Mouse (Mus musculus): ENCODE measurements at regions not wholly inside any gene's neighbourhood (a gene's known extent, or its start where the extent isn't known, plus 50 kb on each side); places are given as distances from the start of the nearest gene placed in this dataset.
A peak's percentile ranks its signal among the peaks of the same experiment; 100 is the strongest.

- DNase-seq = no peak
Observed at GRCm38 (mm10) chr15:52095629-52096190, 1789.0 kb upstream of the Gm7489 start.

- no peak for DNase-seq
Observed at GRCm38 (mm10) chr15:52108761-52109160, 1775.9 kb upstream of the Gm7489 start.

- DNase-seq = no peak
Observed at GRCm38 (mm10) chr15:52114368-52115036, 1770.2 kb upstream of the Gm7489 start.

- no peak for DNase-seq
Observed at GRCm38 (mm10) chr15:52136693-52137092, 1748.0 kb upstream of the Gm7489 start.

- DNase-seq = no peak
Observed at GRCm38 (mm10) chr15:52153421-52153820, 1731.3 kb upstream of the Gm7489 start.

- no peak for DNase-seq
Observed at GRCm38 (mm10) chr15:52155784-52156183, 1728.9 kb upstream of the Gm7489 start.

GRCm38 (mm10) chr15:52156779-52157178, 1727.9 kb upstream of the Gm7489 start:
- DNase-seq = no peak

- peak in 1 of 2 experiments; percentile 13 for DNase-seq
Observed at GRCm38 (mm10) chr15:52160181-52161088, 1724.3 kb upstream of the Gm7489 start.

GRCm38 (mm10) chr15:52161089-52161442, 1723.6 kb upstream of the Gm7489 start:
- no peak for DNase-seq

- DNase-seq = no peak
Observed at GRCm38 (mm10) chr15:52161568-52162316, 1723.0 kb upstream of the Gm7489 start.

GRCm38 (mm10) chr15:52166144-52166543, 1718.6 kb upstream of the Gm7489 start:
- no peak for DNase-seq

GRCm38 (mm10) chr15:52166595-52167443, 1717.9 kb upstream of the Gm7489 start:
- DNase-seq = no peak

GRCm38 (mm10) chr15:52167811-52168210, 1716.9 kb upstream of the Gm7489 start:
- no peak for DNase-seq

- DNase-seq = no peak
Observed at GRCm38 (mm10) chr15:52176951-52177350, 1707.8 kb upstream of the Gm7489 start.

GRCm38 (mm10) chr15:52178668-52179067, 1706.0 kb upstream of the Gm7489 start:
- DNase-seq = no peak

GRCm38 (mm10) chr15:52179379-52179778, 1705.3 kb upstream of the Gm7489 start:
- DNase-seq = no peak

- no peak for DNase-seq
Observed at GRCm38 (mm10) chr15:52191176-52191575, 1693.5 kb upstream of the Gm7489 start.

GRCm38 (mm10) chr15:52207271-52207670, 1677.4 kb upstream of the Gm7489 start:
- DNase-seq = no peak

- no peak for DNase-seq
Observed at GRCm38 (mm10) chr15:52232442-52232841, 1652.3 kb upstream of the Gm7489 start.

GRCm38 (mm10) chr15:52236220-52236619, 1648.5 kb upstream of the Gm7489 start:
- no peak for DNase-seq

GRCm38 (mm10) chr15:52242890-52243289, 1641.8 kb upstream of the Gm7489 start:
- no peak for DNase-seq
